Mouse (Mus musculus) c-Kit-positive CD71-positive TER-119-positive erythroid progenitor cells, embryonic 14.5 days (primary cell): Measurements from ENCODE around the gene Muc3a.

Experiments
- DNase-seq: peaks from one replicate; pipeline ENCODE4 v3.0.0-alpha.2; 2013; ENCODE audit warnings: low spot score

The Muc3a gene

GRCm38 (mm10) chr5:137212289-137212688, at the start of gene Muc3a:
Gene Muc3a, minus strand, starts transcription at chr5:137212389.
- no peak for DNase-seq

GRCm38 (mm10) chr5:137211114-137211829, 917 bp downstream of the Muc3a start:
- DNase-seq = no peak

GRCm38 (mm10) chr5:137210689-137211088, 1.5 kb downstream of the Muc3a start:
- no peak for DNase-seq

- DNase-seq = no peak
Observed at GRCm38 (mm10) chr5:137205301-137205700, 6.9 kb downstream of the Muc3a start.

- no peak for DNase-seq
Observed at GRCm38 (mm10) chr5:137194488-137195120, 17.6 kb downstream of the Muc3a start.

- DNase-seq = no peak
Observed at GRCm38 (mm10) chr5:137193279-137193952, 18.8 kb downstream of the Muc3a start.

GRCm38 (mm10) chr5:137189326-137189725, 22.9 kb downstream of the Muc3a start:
- no peak for DNase-seq

- DNase-seq = no peak
Observed at GRCm38 (mm10) chr5:137185362-137185761, 26.8 kb downstream of the Muc3a start.

- no peak for DNase-seq
Observed at GRCm38 (mm10) chr5:137179646-137180374, 32.4 kb downstream of the Muc3a start.

- no peak for DNase-seq
Observed at GRCm38 (mm10) chr5:137173967-137174366, 38.2 kb downstream of the Muc3a start.

- no peak for DNase-seq
Observed at GRCm38 (mm10) chr5:137172591-137172990, 39.6 kb downstream of the Muc3a start.

GRCm38 (mm10) chr5:137171478-137171877, 40.7 kb downstream of the Muc3a start:
- DNase-seq = no peak

- no peak for DNase-seq
Observed at GRCm38 (mm10) chr5:137170836-137171380, 41.3 kb downstream of the Muc3a start.

GRCm38 (mm10) chr5:137167539-137167938, 44.6 kb downstream of the Muc3a start:
- DNase-seq = no peak

GRCm38 (mm10) chr5:137166012-137166411, 46.2 kb downstream of the Muc3a start:
- no peak for DNase-seq

GRCm38 (mm10) chr5:137161853-137162252, 50.3 kb downstream of the Muc3a start:
- no peak for DNase-seq

- DNase-seq = peak; percentile 53
Observed at GRCm38 (mm10) chr5:137159461-137159860, 52.7 kb downstream of the Muc3a start.
